Mouse (Mus musculus) hindbrain, embryonic 13.5 days (tissue): Measurements from ENCODE around the gene Pde4d. TPM values are rescaled to one million over a fixed set of nuclear protein-coding genes. Genes with fewer than 3 reads are reported as not detected.

Experiments
- ATAC-seq: fragments of 200-750 bp; cut with Nextera tagmentation; 2 replicates; pipeline ENCODE4 v1.8.0; 2017; ENCODE audit warnings: moderate TSS enrichment; ENCODE audit not compliant: low FRiP score
- H3K27ac ChIP-seq: fragments of 300-500 bp; sonication (generic); 2 replicates; pipeline ENCODE4 v1.5.1; 2015; ENCODE audit warnings: inconsistent platforms, mild to moderate bottlenecking, moderate library complexity
- H3K27me3 ChIP-seq: fragments of 300-500 bp; sonication (generic); 2 replicates; pipeline ENCODE4 v1.6.1; 2015; ENCODE audit warnings: mild to moderate bottlenecking, inconsistent platforms
- H3K36me3 ChIP-seq: fragments of 300-500 bp; sonication (generic); 2 replicates; pipeline ENCODE4 v1.6.1; 2015; ENCODE audit warnings: mild to moderate bottlenecking, inconsistent platforms
- H3K4me1 ChIP-seq: fragments of 300-500 bp; sonication (generic); replicated peaks from 2 replicates; pipeline ENCODE4 v1.6.1; 2015; ENCODE audit warnings: inconsistent platforms
- H3K4me2 ChIP-seq: fragments of 300-500 bp; sonication (generic); 2 replicates; pipeline ENCODE4 v1.6.1; 2015; ENCODE audit warnings: inconsistent platforms, mild to moderate bottlenecking, moderate library complexity
- H3K4me3 ChIP-seq: fragments of 300-500 bp; sonication (generic); 2 replicates; pipeline ENCODE4 v1.5.1; 2015; ENCODE audit warnings: mild to moderate bottlenecking, inconsistent platforms
- H3K9ac ChIP-seq: fragments of 300-500 bp; sonication (generic); 2 replicates; pipeline ENCODE4 v1.6.1; 2015; ENCODE audit warnings: mild to moderate bottlenecking, inconsistent platforms
- H3K9me3 ChIP-seq: fragments of 300-500 bp; sonication (generic); 2 replicates; pipeline ENCODE4 v1.6.1; 2016; ENCODE audit warnings: inconsistent platforms
- WGBS: fragments of 180-500 bp; shearing (Covaris S2); methylation state at CpG from one replicate; pipeline ENCODE4 v1.1.7; 2015; 5-methylcytosine and 5-hydroxymethylcytosine counted together
- polyA plus RNA-seq: library from polyadenylated mRNA; unstranded; fragments of >200 nt; fragmentation: Nextera tagmentation; extraction: Ambion mirVana; gene quantifications from 2 replicates; pipeline ENCODE4 v1.2.1, GENCODE M21; 2015

Pde4d gene
- polyA plus RNA-seq, 1 experiment from 2014 or later, result 18.6 TPM

DNA sequence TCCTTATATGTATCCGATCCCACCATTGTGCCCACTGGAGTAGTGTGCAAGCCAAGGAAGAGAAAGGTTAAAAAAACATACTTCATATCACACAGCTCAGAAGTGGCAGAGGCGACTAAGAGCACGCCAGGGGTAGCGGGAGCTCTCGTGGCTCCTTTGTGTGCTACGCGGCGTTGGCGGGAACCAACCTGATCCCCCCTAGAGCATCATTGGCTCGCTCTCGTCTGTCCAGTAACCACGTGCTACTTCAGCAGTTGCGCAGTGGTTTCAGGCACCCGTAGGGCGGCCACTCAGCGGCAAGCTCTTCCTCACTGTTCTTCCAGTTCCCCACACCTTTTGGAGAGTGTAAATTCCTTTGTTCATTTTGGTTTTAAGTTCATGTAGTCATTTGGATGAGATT lies 758.9 kb downstream of the Pde4d start:
- H3K9ac ChIP-seq, result no peak overlapping the region
- H3K27me3 ChIP-seq, result 0 out of 2 replicates have a peak, but pooled peaks cover 2% of the 10 kb centered on the region
- no peak overlapping the region for H3K4me2 ChIP-seq
- no peak for ATAC-seq
- H3K9me3 ChIP-seq, result no peaks in the 10 kb centered on the region
- WGBS, result 96% methylated on average over 16 of the region's 16 CpGs
- H3K4me1 ChIP-seq, result no peaks in the 10 kb centered on the region; the same call in 1 of the 2 replicates
- H3K27ac ChIP-seq, result no peak overlapping the region
- H3K36me3 ChIP-seq, result no peaks in the 10 kb centered on the region
- no peak overlapping the region for H3K4me3 ChIP-seq

DNA sequence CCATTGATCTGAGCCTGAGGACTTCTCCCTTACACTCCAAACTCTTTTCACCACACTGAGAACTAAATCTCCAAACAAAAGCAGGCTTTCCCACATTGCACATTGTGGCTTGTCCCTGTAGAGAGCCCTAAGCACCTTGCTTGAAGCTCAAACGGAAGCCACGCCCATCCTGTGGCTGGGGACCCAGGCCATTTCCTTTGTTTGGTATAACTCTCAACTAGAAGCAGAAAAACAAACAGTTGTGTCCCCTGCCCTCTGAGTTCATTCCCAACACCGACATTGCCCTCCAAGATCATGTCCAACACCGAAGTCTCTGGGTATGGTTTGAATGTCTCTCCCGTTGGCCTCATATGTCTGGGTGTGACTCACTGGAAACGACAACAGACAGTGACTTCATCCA lies 759.7 kb downstream of the Pde4d start:
- Histone ChIP-seq H3K27me3 (0 out of 2 replicates have a peak, but pooled peaks cover 2% of the 10 kb centered on the region), H3K4me2 (no peak overlapping the region), H3K4me3 (no peak overlapping the region), H3K9ac (no peak overlapping the region), H3K4me1 (no peaks in the 10 kb centered on the region; the same call in 1 of the 2 replicates), H3K27ac (no peak overlapping the region), H3K36me3 (no peaks in the 10 kb centered on the region), H3K9me3 (no peaks in the 10 kb centered on the region)
- no peak for ATAC-seq
- 85% methylated on average over 6 of the region's 6 CpGs for WGBS

DNA sequence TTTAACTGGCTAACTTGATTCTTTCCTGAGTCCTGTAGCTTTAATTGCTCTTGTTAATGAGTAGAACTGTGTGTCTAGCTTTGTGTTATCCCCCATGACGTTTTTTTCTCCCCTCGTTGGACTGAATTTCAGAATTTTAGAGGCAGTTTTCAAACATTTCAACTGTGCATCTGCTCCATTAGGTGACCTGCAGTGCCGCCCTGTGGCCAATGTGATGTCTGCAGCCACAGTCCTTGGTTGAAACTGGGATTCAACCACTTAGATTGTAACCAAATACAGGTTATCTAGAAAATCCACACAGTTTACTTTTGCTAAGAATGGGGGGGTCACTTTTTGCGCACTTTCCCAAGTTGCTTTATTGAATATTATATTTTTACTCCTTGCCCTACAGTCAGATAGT lies 760.7 kb downstream of the Pde4d start:
- H3K36me3 ChIP-seq, result no peaks in the 10 kb centered on the region
- ATAC-seq, result no peak
- no peaks in the 10 kb centered on the region; the same call in 1 of the 2 replicates for H3K4me1 ChIP-seq
- H3K27me3 ChIP-seq, result 0 out of 2 replicates have a peak, but pooled peaks cover 2% of the 10 kb centered on the region
- H3K9ac ChIP-seq, result no peak overlapping the region
- no peak overlapping the region for H3K27ac ChIP-seq
- no peak overlapping the region for H3K4me3 ChIP-seq
- H3K4me2 ChIP-seq, result no peak overlapping the region
- WGBS, result 3% methylated on average over 4 of the region's 4 CpGs
- H3K9me3 ChIP-seq, result no peaks in the 10 kb centered on the region

DNA sequence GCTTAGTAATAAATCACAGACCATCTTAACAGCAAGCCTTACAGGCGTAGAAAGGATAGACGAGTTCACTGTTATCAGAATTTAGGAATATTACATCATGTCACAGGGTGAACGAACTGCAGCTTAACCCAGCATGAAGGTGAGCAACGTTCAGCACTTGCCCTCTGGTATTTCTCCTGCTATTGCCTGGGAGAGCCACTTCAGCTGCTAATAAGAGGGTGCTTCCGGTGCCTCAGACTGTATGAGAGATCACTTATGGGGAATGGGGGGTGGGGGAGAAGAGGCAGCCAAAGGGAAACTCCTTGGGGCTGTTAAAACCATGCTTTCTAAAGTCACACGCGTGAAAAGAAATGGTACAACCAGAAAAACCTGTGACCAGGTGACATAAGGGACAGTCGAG lies 761.7 kb downstream of the Pde4d start:
- H3K9ac ChIP-seq, result no peak overlapping the region
- H3K4me1 ChIP-seq, result no peaks in the 10 kb centered on the region
- no peak overlapping the region for H3K27ac ChIP-seq
- no peak for ATAC-seq
- WGBS, result 77% methylated on average over 8 of the region's 8 CpGs
- no peaks in the 10 kb centered on the region for H3K9me3 ChIP-seq
- H3K4me3 ChIP-seq, result no peak overlapping the region
- no peaks in the 10 kb centered on the region for H3K36me3 ChIP-seq
- H3K27me3 ChIP-seq, result 0 out of 2 replicates have a peak, but pooled peaks cover 2% of the 10 kb centered on the region
- no peak overlapping the region for H3K4me2 ChIP-seq

DNA sequence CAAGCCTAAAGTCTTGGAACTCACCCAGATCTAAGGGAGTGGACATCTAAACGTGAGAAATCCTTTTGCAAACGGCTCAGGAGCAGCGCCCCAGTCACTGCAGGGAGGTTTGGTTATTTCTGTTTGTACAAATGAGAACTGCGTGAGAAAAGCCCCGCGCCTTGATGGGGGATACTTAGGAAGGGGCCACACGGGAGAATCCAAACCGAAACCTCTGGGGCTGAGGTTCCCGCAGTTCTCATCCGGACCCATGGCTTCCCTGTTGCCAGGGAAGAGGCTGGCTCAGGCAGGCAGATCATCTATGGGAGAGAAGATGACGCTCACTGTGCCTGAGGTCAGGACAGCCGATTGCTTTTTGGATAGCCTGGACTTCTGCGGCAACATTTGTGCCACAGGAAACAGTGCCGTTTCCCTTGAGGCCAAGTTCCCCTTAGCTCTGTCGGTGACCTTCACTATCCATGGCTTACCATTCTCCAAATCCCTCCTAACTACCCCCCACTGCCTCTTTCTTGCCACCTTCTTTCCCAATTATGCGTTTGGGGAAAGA lies 762.3 kb downstream of the Pde4d start:
- Histone ChIP-seq H3K9me3 (no peaks in the 10 kb centered on the region), H3K4me3 (no peak overlapping the region)
- WGBS, result 62% methylated on average over 16 of the region's 16 CpGs

DNA sequence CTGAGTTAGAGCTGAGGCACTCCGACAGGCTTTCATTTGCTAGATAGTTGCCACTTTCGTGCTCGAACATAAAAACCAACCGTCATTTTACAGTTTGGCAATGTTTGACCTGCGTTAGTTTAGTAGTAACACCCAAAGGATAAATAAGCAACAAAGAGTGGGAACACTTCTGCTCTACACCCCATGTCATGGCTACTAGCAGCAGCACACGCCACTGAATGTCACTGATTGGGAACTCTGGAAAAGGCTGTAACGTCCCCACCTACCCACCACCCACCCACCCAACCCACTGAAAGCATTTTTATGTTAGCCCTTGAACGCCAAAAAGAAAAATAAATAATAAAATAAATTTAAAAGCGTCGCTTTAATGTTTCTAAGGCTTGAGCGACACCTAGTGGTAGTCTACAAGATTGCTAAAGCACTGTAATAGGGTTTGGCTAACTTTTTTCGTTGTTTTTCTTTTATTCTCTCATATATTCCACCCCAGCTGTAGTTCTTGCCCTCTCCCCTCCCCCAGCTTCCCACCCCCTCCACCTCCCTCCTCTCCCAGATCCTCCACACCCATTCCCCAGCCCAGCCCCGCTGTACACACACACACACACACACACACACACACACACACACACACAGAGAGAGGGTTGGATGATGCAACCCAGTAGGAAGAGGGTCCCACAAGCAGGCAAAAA lies 763.2 kb downstream of the Pde4d start:
- Histone ChIP-seq H3K27ac (no peak overlapping the region), H3K4me1 (no peaks in the 10 kb centered on the region), H3K4me2 (peak overlapping the region; percentile 21; the same call in 1 of the 2 replicates), H3K36me3 (no peaks in the 10 kb centered on the region), H3K9ac (no peak overlapping the region), H3K4me3 (no peak overlapping the region), H3K9me3 (no peaks in the 10 kb centered on the region), H3K27me3 (0 out of 2 replicates have a peak, but pooled peaks cover 2% of the 10 kb centered on the region)
- peak; percentile 55; the same call in 1 of the 2 replicates for ATAC-seq
- 33% methylated on average over 12 of the region's 13 CpGs for WGBS

More for the DNA sequence above, 762.3 kb downstream of the Pde4d start:
- H3K27me3 ChIP-seq, result 0 out of 2 replicates have a peak, but pooled peaks cover 2% of the 10 kb centered on the region
- ATAC-seq, result no peak
- 0 out of 2 replicates have a peak overlapping the region, but pooled peaks have one; percentile 21 for H3K4me2 ChIP-seq
- no peaks in the 10 kb centered on the region for H3K36me3 ChIP-seq
- H3K27ac ChIP-seq, result no peak overlapping the region
- H3K4me1 ChIP-seq, result no peaks in the 10 kb centered on the region
- no peak overlapping the region for H3K9ac ChIP-seq

DNA sequence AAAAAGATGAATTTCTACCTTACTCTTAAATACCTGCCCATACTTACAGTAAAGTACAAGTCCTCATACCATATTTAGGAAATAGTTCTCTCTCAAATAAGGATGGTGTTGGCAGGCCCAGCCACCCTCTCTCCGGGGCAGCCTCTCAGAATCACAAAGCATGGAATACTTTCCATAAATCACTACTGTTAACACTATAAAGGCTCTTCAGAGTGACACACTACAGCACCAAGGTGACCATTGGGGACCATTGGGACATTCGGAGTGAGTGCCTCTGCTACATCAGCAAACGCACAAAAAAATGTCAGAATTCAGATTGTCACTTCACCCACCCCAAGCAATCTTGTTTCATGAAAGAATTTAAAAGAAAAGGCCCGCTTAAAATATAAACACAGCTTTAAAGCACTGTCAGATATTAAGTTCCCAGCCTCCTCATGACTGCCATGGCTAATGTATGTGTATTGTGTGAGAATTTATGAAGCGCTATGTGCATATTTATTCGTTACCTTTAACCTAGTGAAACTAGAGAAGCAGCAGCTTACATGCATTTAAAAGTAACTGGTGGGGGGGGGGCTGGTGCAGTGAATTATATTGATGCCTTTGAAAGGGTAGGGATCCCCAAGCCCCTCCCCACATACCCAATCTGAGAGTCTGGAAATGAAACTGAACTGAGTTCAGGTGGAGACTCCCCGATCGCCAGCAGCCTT lies 769.4 kb downstream of the Pde4d start:
- H3K27ac ChIP-seq, result no peak overlapping the region
- H3K4me1 ChIP-seq, result no peaks in the 10 kb centered on the region
- H3K9me3 ChIP-seq, result no peaks in the 10 kb centered on the region
- H3K4me2 ChIP-seq, result no peak overlapping the region
- H3K36me3 ChIP-seq, result no peaks in the 10 kb centered on the region
- H3K4me3 ChIP-seq, result no peak overlapping the region
- 81% methylated on average over 8 of the region's 8 CpGs for WGBS
- H3K27me3 ChIP-seq, result no peaks in the 10 kb centered on the region
- ATAC-seq, result no peak
- no peak overlapping the region for H3K9ac ChIP-seq

DNA sequence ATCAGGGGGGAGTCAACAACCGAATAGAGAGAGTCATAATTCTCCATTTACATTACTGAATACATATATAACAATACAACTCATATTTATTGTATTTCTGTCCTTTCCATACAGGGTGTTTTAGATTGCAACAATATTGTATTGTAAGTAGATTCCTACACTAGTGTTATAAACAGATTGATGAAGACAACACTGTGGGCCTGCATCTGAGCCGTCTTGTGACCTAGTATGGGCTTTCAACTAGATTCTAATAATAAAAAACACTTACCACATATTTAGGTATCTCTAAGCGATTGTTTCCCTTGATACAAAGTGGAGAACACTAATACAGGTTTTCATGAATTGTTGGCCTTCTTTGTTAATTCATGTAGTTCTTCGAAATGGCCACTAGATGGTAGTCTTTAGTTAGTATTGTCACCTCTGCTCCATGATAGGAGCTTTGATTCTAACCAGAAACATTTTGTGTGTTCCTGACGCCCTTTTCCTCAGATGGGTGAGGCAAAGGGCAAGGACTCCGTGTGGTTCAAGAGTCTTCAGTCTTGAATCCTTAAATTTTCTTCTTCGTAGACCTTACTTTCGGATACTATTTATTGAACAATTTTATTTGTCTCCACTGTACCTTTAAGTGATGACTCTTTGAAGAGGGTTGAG lies 779.3 kb downstream of the Pde4d start:
- 30% methylated on average over 8 of the region's 8 CpGs for WGBS
- H3K4me1 ChIP-seq, result peaks cover 7% of the 10 kb centered on the region
- H3K4me3 ChIP-seq, result no peak overlapping the region
- H3K36me3 ChIP-seq, result no peaks in the 10 kb centered on the region
- no peak overlapping the region for H3K9ac ChIP-seq
- peak overlapping the region; percentile 22; the same call in 1 of the 2 replicates for H3K4me2 ChIP-seq
- H3K27ac ChIP-seq, result no peak overlapping the region
- ATAC-seq, result peak; percentile 66
- no peaks in the 10 kb centered on the region for H3K9me3 ChIP-seq
- no peaks in the 10 kb centered on the region for H3K27me3 ChIP-seq

DNA sequence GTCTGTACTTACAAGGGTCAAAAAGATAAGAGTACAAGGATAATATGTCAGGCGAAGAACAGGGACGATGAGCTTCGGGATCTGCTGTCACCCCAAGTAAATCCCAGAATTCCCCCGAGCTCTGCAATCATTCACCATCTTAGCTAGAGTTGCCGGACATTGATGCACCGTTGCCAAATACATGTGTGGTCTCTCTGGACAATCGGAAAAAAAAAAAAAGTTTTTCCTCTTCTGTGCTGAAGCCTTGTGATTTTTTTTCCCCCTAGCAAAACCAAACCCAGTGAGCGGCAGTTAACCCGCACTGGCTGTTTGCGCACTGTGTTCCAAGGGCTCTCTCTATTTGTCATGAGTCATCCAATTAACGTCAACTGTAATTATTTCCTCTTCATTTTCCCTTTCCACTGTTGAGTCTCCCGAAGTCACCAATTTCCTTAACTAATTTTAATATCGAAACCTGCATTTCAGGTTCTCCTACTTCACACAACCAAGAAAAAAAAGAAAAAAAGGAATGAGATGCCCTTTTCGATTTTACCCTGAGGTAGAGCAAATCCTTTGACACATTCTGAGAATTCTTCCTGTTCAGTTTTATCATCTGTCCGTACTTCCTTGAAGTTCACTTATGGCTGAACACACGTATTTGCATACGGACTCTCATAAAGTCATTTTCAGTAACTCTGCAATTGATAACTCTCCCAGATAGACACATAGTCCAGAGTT lies 780.0 kb downstream of the Pde4d start:
- Histone ChIP-seq H3K4me2 (peak overlapping the region; percentile 22; the same call in 1 of the 2 replicates), H3K9ac (no peak overlapping the region), H3K9me3 (no peaks in the 10 kb centered on the region), H3K4me3 (no peak overlapping the region), H3K27me3 (no peaks in the 10 kb centered on the region), H3K27ac (no peak overlapping the region), H3K4me1 (peaks cover 12% of the 10 kb centered on the region), H3K36me3 (no peaks in the 10 kb centered on the region)
- 70% methylated on average over 17 of the region's 17 CpGs for WGBS
- ATAC-seq, result no peak; the same call in 1 of the 2 replicates

DNA sequence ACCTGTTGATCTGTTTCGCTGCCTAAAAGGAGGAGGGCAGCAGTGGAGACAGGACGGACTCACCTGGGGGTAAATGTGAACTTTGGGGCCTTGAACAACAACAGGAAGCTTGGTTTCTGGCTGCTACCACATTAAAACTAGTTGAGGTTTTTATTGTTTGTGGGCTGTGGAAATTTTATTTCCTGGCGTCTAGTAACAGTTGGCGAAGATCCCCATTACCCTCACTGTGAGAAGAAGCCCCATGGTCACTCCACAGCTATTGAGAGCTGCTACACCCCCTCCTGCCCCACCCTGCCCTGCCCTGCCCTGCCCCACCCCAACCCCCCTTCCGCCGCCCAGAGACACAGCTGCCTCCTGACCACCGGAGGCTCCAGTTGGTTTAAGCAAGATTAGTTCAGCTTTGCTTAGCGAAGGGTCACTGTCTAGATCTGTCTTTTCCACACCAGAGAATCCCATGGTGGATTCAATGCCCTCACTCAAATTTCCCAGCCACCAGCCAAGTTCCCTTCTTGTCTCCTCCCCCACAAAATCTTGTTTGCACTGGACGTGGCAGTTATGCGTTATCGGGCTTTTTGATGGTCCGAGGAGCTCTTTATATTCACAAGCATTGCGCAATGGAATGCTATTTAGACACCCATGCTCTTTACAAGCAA lies 780.7 kb downstream of the Pde4d start:
- Histone ChIP-seq H3K4me1 (peaks cover 12% of the 10 kb centered on the region), H3K9ac (no peak overlapping the region), H3K27me3 (no peaks in the 10 kb centered on the region), H3K4me2 (no peak overlapping the region), H3K9me3 (no peaks in the 10 kb centered on the region), H3K27ac (no peak overlapping the region), H3K4me3 (no peak overlapping the region), H3K36me3 (no peaks in the 10 kb centered on the region)
- 63% methylated on average over 13 of the region's 13 CpGs for WGBS
- ATAC-seq, result no peak

DNA sequence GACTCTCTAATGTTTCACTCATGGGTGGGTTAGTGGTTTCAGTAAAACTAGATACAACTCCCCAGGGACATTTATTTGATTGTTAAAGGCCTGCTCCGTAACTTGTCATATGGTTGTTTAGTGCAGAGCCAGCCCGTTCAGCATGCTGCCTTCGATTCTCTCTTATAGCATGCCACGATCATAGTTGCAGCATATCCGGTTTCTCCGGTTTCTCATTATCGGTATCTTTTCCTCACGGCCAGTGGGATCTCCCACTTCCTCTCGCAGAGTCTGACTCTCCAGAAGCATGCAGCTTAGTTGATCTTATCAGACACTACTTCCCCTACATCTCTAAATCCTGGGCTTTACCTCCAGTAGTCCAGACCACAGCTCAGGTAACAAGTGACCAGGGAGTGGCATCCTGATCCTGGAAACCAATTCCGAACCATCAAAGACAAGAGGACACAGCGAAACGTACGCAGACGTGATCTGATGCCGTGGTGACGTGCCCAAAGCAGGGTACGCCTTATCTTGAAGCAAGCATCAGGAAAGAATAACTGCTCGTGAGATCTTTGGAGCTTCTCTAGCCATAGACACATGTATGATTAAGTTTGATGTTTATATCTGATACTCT lies 782.2 kb downstream of the Pde4d start:
- ATAC-seq, result no peak
- no peaks in the 10 kb centered on the region for H3K27me3 ChIP-seq
- H3K9ac ChIP-seq, result no peak overlapping the region
- no peak overlapping the region for H3K27ac ChIP-seq
- WGBS, result 89% methylated on average over 18 of the region's 18 CpGs
- no peak overlapping the region for H3K4me3 ChIP-seq
- H3K36me3 ChIP-seq, result no peaks in the 10 kb centered on the region
- peaks cover 12% of the 10 kb centered on the region for H3K4me1 ChIP-seq
- no peaks in the 10 kb centered on the region for H3K9me3 ChIP-seq
- no peak overlapping the region for H3K4me2 ChIP-seq
